Mouse (Mus musculus): ENCODE measurements around the gene Gpatch4. TPM values are rescaled to one million over a fixed set of nuclear protein-coding genes. Genes with fewer than 3 reads are reported as not detected.

The Gpatch4 gene
- polyA plus RNA-seq, 1 experiment from 2014 or later = 40.6 TPM

- no peaks in the 10 kb centered on the region for H3K36me3 ChIP-seq (ENCODE audit: insufficient read depth)
- peaks cover 95% of the 10 kb centered on the region for H3K27me3 ChIP-seq (ENCODE audit: insufficient read depth, low read length)
- WGBS = under 1% methylated on average over 38 of the region's 38 CpGs
- peak overlapping the region; percentile 67 for H3K4me2 ChIP-seq
- no peaks in the 10 kb centered on the region for H3K9me3 ChIP-seq (ENCODE audit: low read depth, low read length)
- no peaks in the 10 kb centered on the region for H3K4me1 ChIP-seq (ENCODE audit: insufficient read depth)
- TF ChIP-seq CTCF (IDR thresholded peaks at IDR 0.05; ENCODE audit: low read depth) = no peak
- peak overlapping the region; percentile 37 for H3K4me3 ChIP-seq (ENCODE audit: low read depth, low read length)
- DNase-seq = no peak
- no peak for ATAC-seq (ENCODE audit: insufficient read depth)
- no peak overlapping the region for H3K27ac ChIP-seq (ENCODE audit: low read depth)
- no peak overlapping the region for H3K9ac ChIP-seq
Measured at GRCm38 (mm10) chr3:87999243-87999895, 43.5 kb upstream of the Gpatch4 start.

GRCm38 (mm10) chr3:88000181-88000580 is 42.7 kb upstream of the Gpatch4 start, which contains the start of gene Bcan:
Gene Bcan, minus strand, starts transcription at chr3:88000230.
- Histone ChIP-seq H3K36me3 (ENCODE audit: insufficient read depth) (no peaks in the 10 kb centered on the region), H3K9ac (peak within 1 kb of the TSS; percentile 23; the same call in 1 of the 2 replicates), H3K9me3 (ENCODE audit: low read depth, low read length) (no peaks in the 10 kb centered on the region), H3K4me2 (peak within 1 kb of the TSS; percentile 67), H3K4me1 (ENCODE audit: insufficient read depth) (no peaks in the 10 kb centered on the region), H3K4me3 (ENCODE audit: low read depth, low read length) (peak within 1 kb of the TSS; percentile 37), H3K27ac (ENCODE audit: low read depth) (no peak within 1 kb of the TSS), H3K27me3 (ENCODE audit: insufficient read depth, low read length) (peaks cover 87% of the 10 kb centered on the region)
- DNase-seq = no peak
- TF ChIP-seq CTCF (IDR thresholded peaks at IDR 0.05; ENCODE audit: low read depth) = no peak
- 1% methylated on average over 39 of the region's 39 CpGs for WGBS
- no peak for ATAC-seq (ENCODE audit: insufficient read depth)

GRCm38 (mm10) chr3:88000816-88001595 is 41.9 kb upstream of the Gpatch4 start:
- Histone ChIP-seq H3K9ac (no peak overlapping the region), H3K4me3 (ENCODE audit: low read depth, low read length) (peak overlapping the region; percentile 37; the same call in 1 of the 2 replicates), H3K9me3 (ENCODE audit: low read depth, low read length) (0 out of 2 replicates have a peak, but pooled peaks cover under 1% of the 10 kb centered on the region), H3K36me3 (ENCODE audit: insufficient read depth) (no peaks in the 10 kb centered on the region), H3K27me3 (ENCODE audit: insufficient read depth, low read length) (peaks cover 79% of the 10 kb centered on the region), H3K27ac (ENCODE audit: low read depth) (no peak overlapping the region), H3K4me2 (peak overlapping the region; percentile 67), H3K4me1 (ENCODE audit: insufficient read depth) (no peaks in the 10 kb centered on the region)
- TF ChIP-seq CTCF (IDR thresholded peaks at IDR 0.05; ENCODE audit: low read depth) = no peak
- DNase-seq = no peak
- WGBS = 8% methylated on average over 11 of the region's 11 CpGs
- no peak for ATAC-seq (ENCODE audit: insufficient read depth)

GRCm38 (mm10) chr3:88002291-88002976 is 40.5 kb upstream of the Gpatch4 start:
- H3K27ac ChIP-seq (ENCODE audit: low read depth) = no peak overlapping the region
- H3K9ac ChIP-seq = no peak overlapping the region
- no peaks in the 10 kb centered on the region for H3K36me3 ChIP-seq (ENCODE audit: insufficient read depth)
- H3K4me2 ChIP-seq = no peak overlapping the region
- ATAC-seq (ENCODE audit: insufficient read depth) (peak; percentile 40), DNase-seq (peak; percentile 44)
- peaks cover 3% of the 10 kb centered on the region; the same call in 1 of the 2 replicates for H3K9me3 ChIP-seq (ENCODE audit: low read depth, low read length)
- H3K4me1 ChIP-seq (ENCODE audit: insufficient read depth) = no peaks in the 10 kb centered on the region
- 2% methylated on average over 17 of the region's 17 CpGs for WGBS
- H3K4me3 ChIP-seq (ENCODE audit: low read depth, low read length) = no peak overlapping the region
- H3K27me3 ChIP-seq (ENCODE audit: insufficient read depth, low read length) = peaks cover 64% of the 10 kb centered on the region
- TF ChIP-seq CTCF (IDR thresholded peaks at IDR 0.05; ENCODE audit: low read depth) = peak; percentile 36

- peak; percentile 61 for TF ChIP-seq CTCF (IDR thresholded peaks at IDR 0.05; ENCODE audit: low read depth)
- no peak overlapping the region for H3K4me3 ChIP-seq (ENCODE audit: low read depth, low read length)
- WGBS = 70% methylated on average over 18 of the region's 18 CpGs
- H3K4me2 ChIP-seq = no peak overlapping the region
- no peaks in the 10 kb centered on the region for H3K36me3 ChIP-seq (ENCODE audit: insufficient read depth)
- peaks cover 31% of the 10 kb centered on the region for H3K27me3 ChIP-seq (ENCODE audit: insufficient read depth, low read length)
- no peaks in the 10 kb centered on the region for H3K4me1 ChIP-seq (ENCODE audit: insufficient read depth)
- H3K9ac ChIP-seq = no peak overlapping the region
- H3K9me3 ChIP-seq (ENCODE audit: low read depth, low read length) = peaks cover 3% of the 10 kb centered on the region; the same call in 1 of the 2 replicates
- H3K27ac ChIP-seq (ENCODE audit: low read depth) = no peak overlapping the region
- DNase-seq (no peak), ATAC-seq (ENCODE audit: insufficient read depth) (no peak)
Measured at GRCm38 (mm10) chr3:88005822-88006786, 36.8 kb upstream of the Gpatch4 start.

GRCm38 (mm10) chr3:88010634-88011265 is 32.2 kb upstream of the Gpatch4 start:
- no peak overlapping the region for H3K4me2 ChIP-seq
- no peaks in the 10 kb centered on the region for H3K36me3 ChIP-seq (ENCODE audit: insufficient read depth)
- peaks cover 3% of the 10 kb centered on the region; the same call in 1 of the 2 replicates for H3K9me3 ChIP-seq (ENCODE audit: low read depth, low read length)
- DNase-seq = peak; percentile 44
- 0 out of 2 replicates have a peak, but pooled peaks cover 4% of the 10 kb centered on the region for H3K27me3 ChIP-seq (ENCODE audit: insufficient read depth, low read length)
- peak; percentile 31 for TF ChIP-seq CTCF (IDR thresholded peaks at IDR 0.05; ENCODE audit: low read depth)
- no peak overlapping the region for H3K4me3 ChIP-seq (ENCODE audit: low read depth, low read length)
- H3K9ac ChIP-seq = no peak overlapping the region
- 13% methylated on average over 6 of the region's 6 CpGs for WGBS
- no peak overlapping the region for H3K27ac ChIP-seq (ENCODE audit: low read depth)
- H3K4me1 ChIP-seq (ENCODE audit: insufficient read depth) = no peaks in the 10 kb centered on the region
- no peak for ATAC-seq (ENCODE audit: insufficient read depth)
